Mouse (Mus musculus) skeletal muscle tissue, postnatal 0 days (tissue): ENCODE results near the gene Hoxd10. TPM values are rescaled to one million over a fixed set of nuclear protein-coding genes. Genes with fewer than 3 reads are reported as not detected.

ENCODE experiments used
- microRNA counts: library from miRNA; unstranded; fragments of <30 nt; microRNA quantifications from one replicate; lab custom pipeline; 2015
- microRNA-seq, 2 experiments: library from miRNA; unstranded; fragments of <30 nt; microRNA quantifications; one replicate each; pipeline ENCODE4; 2016
- polyA plus RNA-seq: library from polyadenylated mRNA; unstranded; fragments of >200 nt; fragmentation: Nextera tagmentation; extraction: Ambion mirVana; gene quantifications from 2 replicates; pipeline ENCODE4 v1.2.1, GENCODE M21; 2015

The Hoxd10 gene
- 3.2 and 4.5 TPM in 2 replicates for polyA plus RNA-seq

GRCm38 (mm10) chr2:74691022-74691951, at the start of gene Hoxd10:
Gene Hoxd10 (plus strand): TSS chr2:74691924.

GRCm38 (mm10) chr2:74659507-74660005, 32.2 kb upstream of the Hoxd10 start, which contains the start of gene Evx2:
Gene Evx2 (minus strand): TSS chr2:74659557.

GRCm38 (mm10) chr2:74667842-74668357, 23.8 kb upstream of the Hoxd10 start, which contains the start of gene Hoxd13:
Gene Hoxd13 (plus strand): TSS chr2:74668310.

GRCm38 (mm10) chr2:74674881-74675665, 16.7 kb upstream of the Hoxd10 start, which contains the start of gene Hoxd12:
Gene Hoxd12 (plus strand): TSS chr2:74675013.

GRCm38 (mm10) chr2:74678891-74679595, 12.7 kb upstream of the Hoxd10 start, which contains the start of gene Hoxd11:
Gene Hoxd11 (plus strand): TSS chr2:74679557.

GRCm38 (mm10) chr2:74697567-74698121, 5.9 kb downstream of the Hoxd10 start, which contains the start of gene Hoxd9:
Gene Hoxd9 (plus strand): TSS chr2:74697727.

GRCm38 (mm10) chr2:74704393-74704998, 12.8 kb downstream of the Hoxd10 start, which contains the start of gene Hoxd8:
Gene Hoxd8 (plus strand): TSS chr2:74704615.

GRCm38 (mm10) chr2:74711721-74712621, 20.2 kb downstream of the Hoxd10 start, which contains the start of the genes Hoxd3 and Hoxd4:
Gene Hoxd3 (plus strand): TSS chr2:74711927.
Gene Hoxd4 (plus strand): TSS chr2:74711929.

GRCm38 (mm10) chr2:74726551-74726950, 34.8 kb downstream of the Hoxd10 start, which contains the start of gene Gm28230:
Gene Gm28230 (plus strand): TSS chr2:74726728.

MicroRNAs within 50 kb of the gene (microRNA counts, 519-probe panel; counts per million panel counts)
- 4,528 counts per million, percentile 83 among the panel's probes with 10 or more counts for microRNA mmu-miR-10b (lab: Ali Mortazavi, UCI)

Small RNA genes lying within 50 kb of the gene (microRNA-seq; reads per million reads assigned to microRNA genes)
- 0 reads per million in 2 experiments for gene Gm44463
- gene Mir10b: 9,283 to 9,871 reads per million in 2 experiments

Other genes starting within 250 kb of the Hoxd10 start
- 20.9 and 22.4 TPM in 2 replicates for gene Lnpk, start 112.5 kb upstream of the Hoxd10 start, polyA plus RNA-seq
- not detected in 2 replicates for gene Evx2, start 32.4 kb upstream of the Hoxd10 start, polyA plus RNA-seq
- not detected in 2 replicates for gene Hoxd13, start 23.6 kb upstream of the Hoxd10 start, polyA plus RNA-seq
- gene Hoxd12, start 16.9 kb upstream of the Hoxd10 start, polyA plus RNA-seq: not detected in 2 replicates
- gene Hoxd11, start 12.4 kb upstream of the Hoxd10 start, polyA plus RNA-seq: 0.31 and 0.45 TPM in 2 replicates
- gene Hoxd9, start 5.8 kb downstream of the Hoxd10 start, polyA plus RNA-seq: 8.2 and 8.3 TPM in 2 replicates
- gene Hoxd8, start 12.7 kb downstream of the Hoxd10 start, polyA plus RNA-seq: 11.2 and 12.1 TPM in 2 replicates
- 0.28 and 0.46 TPM in 2 replicates for gene Hoxd3, start 20.0 kb downstream of the Hoxd10 start, polyA plus RNA-seq
- gene Hoxd4, start 20.0 kb downstream of the Hoxd10 start, polyA plus RNA-seq: 0.34 and 0.58 TPM in 2 replicates
- 0.10 TPM in 1 of 2 replicates, not detected in the other for gene Gm28230, start 34.8 kb downstream of the Hoxd10 start, polyA plus RNA-seq
- not detected in 2 replicates for gene Hoxd1, start 71.1 kb downstream of the Hoxd10 start, polyA plus RNA-seq
- 92.3 and 95.7 TPM in 2 replicates for gene Mtx2, start 133.9 kb downstream of the Hoxd10 start, polyA plus RNA-seq